Mouse (Mus musculus): Measurements from ENCODE around the gene Asgr1. TPM values are rescaled to one million over a fixed set of nuclear protein-coding genes. Genes with fewer than 3 reads are reported as not detected.
A peak's percentile ranks its signal among the peaks of the same experiment; 100 is the strongest.

Asgr1 gene
- total RNA-seq (2014; rRNA removed; ENCODE audit: low replicate concordance) = not detected in 2 replicates
- not detected in 2 replicates for polyA plus RNA-seq (2015; fragmentation: Nextera tagmentation; extraction: Ambion mirVana)

DNA sequence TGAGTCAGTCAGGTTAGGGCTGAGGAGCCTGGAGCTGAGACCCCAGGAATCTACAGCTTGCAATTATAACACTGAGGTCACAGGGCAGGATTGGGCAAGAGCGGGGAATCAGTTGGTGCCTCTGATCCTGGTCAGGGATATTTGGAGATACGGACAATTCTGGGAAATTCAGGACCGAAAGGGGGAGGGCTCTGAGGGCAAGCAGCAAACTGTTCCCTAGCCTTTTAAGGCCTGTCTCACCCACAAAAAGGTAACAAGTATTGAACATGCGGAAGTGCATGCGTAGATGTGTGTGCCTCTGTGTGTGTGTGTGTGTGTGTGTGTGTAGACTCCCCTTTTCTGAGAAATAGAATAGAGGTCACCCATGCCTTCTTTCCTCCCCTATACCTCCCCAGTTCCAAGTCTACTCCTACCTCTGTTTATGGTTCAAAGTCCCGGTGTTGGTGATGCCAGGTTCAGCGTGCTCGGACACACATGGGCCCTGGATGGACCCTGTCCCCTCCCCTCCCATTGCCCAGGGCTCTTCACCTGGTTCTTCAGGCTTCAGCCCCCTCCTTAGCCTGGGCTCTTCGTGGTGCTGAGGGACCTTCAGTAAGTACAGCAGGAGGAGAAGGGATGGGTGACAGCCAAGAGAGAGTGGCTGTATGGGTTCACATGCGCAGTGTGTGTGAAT, at the start of gene Asgr1:
Gene Asgr1 (plus strand): TSS at position 188 of the 673 bp plus-strand sequence.
- DNase-seq (ENCODE audit: low spot score) (no peak), ATAC-seq (ENCODE audit: insufficient read depth, low read depth) (no peak)
- TF ChIP-seq EP300 (IDR thresholded peaks at IDR 0.05; ENCODE audit: low read depth) (no peak), CTCF (IDR thresholded peaks at IDR 0.05; ENCODE audit: low read depth) (no peak)
- no peaks in the 10 kb centered on the region for H3K36me3 ChIP-seq (replicated peaks; ENCODE audit: control insufficient read depth, insufficient read depth, low read length)
- no peaks in the 10 kb centered on the region for H3K27me3 ChIP-seq (ENCODE audit: control insufficient read depth, insufficient read depth, low read length)
- H3K4me2 ChIP-seq (ENCODE audit: low read depth, low read length) = no peak within 1 kb of the TSS
- 85% methylated on average over 10 of the region's 10 CpGs for WGBS
- no peaks in the 10 kb centered on the region for H3K9me3 ChIP-seq (replicated peaks; ENCODE audit: control insufficient read depth, low read length)
- no peak within 1 kb of the TSS for H3K27ac ChIP-seq (ENCODE audit: low read depth)
- H3K9ac ChIP-seq (replicated peaks; ENCODE audit: low read depth, low read length) = no peak within 1 kb of the TSS
- no peak within 1 kb of the TSS for H3K4me3 ChIP-seq (ENCODE audit: low read depth, low read length)
- H3K4me1 ChIP-seq (ENCODE audit: control insufficient read depth, insufficient read depth) = no peaks in the 10 kb centered on the region

DNA sequence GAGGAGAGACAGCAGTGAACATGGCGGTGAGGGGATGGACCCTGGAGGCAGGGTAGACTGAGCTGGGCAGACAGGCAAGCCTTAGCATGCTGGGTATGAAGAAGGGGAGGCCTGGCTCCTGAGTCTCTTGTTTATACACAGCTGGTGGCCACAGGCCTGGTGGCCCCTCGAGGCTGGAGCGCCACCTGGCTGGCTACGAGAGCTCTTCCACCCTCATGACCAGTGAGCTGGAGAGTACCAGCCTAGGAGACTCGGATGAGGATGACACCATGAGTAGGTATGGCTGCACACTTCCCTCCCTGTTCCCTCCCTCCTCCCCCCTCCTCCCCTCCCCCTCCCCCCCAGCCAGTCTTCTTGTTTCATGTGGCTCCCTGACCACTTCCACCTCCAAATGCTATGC, 48.4 kb upstream of the Asgr1 start:
- H3K4me1 ChIP-seq (ENCODE audit: control insufficient read depth, insufficient read depth) = peaks cover 11% of the 10 kb centered on the region

DNA sequence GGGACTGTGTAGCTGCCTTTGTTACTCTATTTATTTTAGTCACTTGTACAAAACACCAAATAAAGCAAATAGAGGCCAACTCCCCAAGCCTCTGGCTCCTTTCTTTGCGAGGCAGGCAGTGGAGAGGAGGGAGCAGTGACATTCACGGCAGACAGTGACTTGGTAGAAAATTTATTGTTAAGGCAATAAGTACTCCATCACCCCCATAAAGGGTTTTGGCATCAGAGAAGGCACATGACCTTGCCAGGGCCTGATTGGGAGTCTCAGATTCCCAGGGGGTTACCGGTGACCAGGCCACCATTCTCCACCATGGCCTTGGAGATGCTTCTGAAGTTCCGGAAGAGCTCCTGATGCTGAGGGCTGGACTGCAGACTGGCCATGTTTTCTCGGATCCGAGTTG, 43.9 kb upstream of the Asgr1 start:
- no peak for TF ChIP-seq CTCF (IDR thresholded peaks at IDR 0.05; ENCODE audit: low read depth)
- no peak for TF ChIP-seq EP300 (IDR thresholded peaks at IDR 0.05; ENCODE audit: low read depth)
- H3K9ac ChIP-seq (replicated peaks; ENCODE audit: low read depth, low read length) = no peak overlapping the region
- DNase-seq (ENCODE audit: low spot score) = no peak
- H3K36me3 ChIP-seq (replicated peaks; ENCODE audit: control insufficient read depth, insufficient read depth, low read length) = peaks cover 89% of the 10 kb centered on the region
- no peaks in the 10 kb centered on the region for H3K27me3 ChIP-seq (ENCODE audit: control insufficient read depth, insufficient read depth, low read length)
- H3K27ac ChIP-seq (ENCODE audit: low read depth) = no peak overlapping the region
- peaks cover 10% of the 10 kb centered on the region; the same call in 1 of the 2 replicates for H3K4me1 ChIP-seq (ENCODE audit: control insufficient read depth, insufficient read depth)
- 90% methylated on average over 6 of the region's 6 CpGs for WGBS
- no peak for ATAC-seq (ENCODE audit: insufficient read depth, low read depth)
- no peak overlapping the region for H3K4me3 ChIP-seq (ENCODE audit: low read depth, low read length)
- no peaks in the 10 kb centered on the region for H3K9me3 ChIP-seq (replicated peaks; ENCODE audit: control insufficient read depth, low read length)
- H3K4me2 ChIP-seq (ENCODE audit: low read depth, low read length) = no peak overlapping the region

More for the DNA sequence above, 48.4 kb upstream of the Asgr1 start:
- 50% methylated on average over 5 of the region's 5 CpGs for WGBS
- Histone ChIP-seq H3K9ac (replicated peaks; ENCODE audit: low read depth, low read length) (no peak overlapping the region), H3K27me3 (ENCODE audit: control insufficient read depth, insufficient read depth, low read length) (no peaks in the 10 kb centered on the region), H3K9me3 (replicated peaks; ENCODE audit: control insufficient read depth, low read length) (no peaks in the 10 kb centered on the region), H3K4me2 (ENCODE audit: low read depth, low read length) (no peak overlapping the region), H3K4me3 (ENCODE audit: low read depth, low read length) (no peak overlapping the region), H3K36me3 (replicated peaks; ENCODE audit: control insufficient read depth, insufficient read depth, low read length) (peaks cover 60% of the 10 kb centered on the region), H3K27ac (ENCODE audit: low read depth) (no peak overlapping the region)
- no peak for ATAC-seq (ENCODE audit: insufficient read depth, low read depth)
- TF ChIP-seq EP300 (IDR thresholded peaks at IDR 0.05; ENCODE audit: low read depth) (no peak), CTCF (IDR thresholded peaks at IDR 0.05; ENCODE audit: low read depth) (peak; percentile 48)
- DNase-seq (ENCODE audit: low spot score) = no peak

DNA sequence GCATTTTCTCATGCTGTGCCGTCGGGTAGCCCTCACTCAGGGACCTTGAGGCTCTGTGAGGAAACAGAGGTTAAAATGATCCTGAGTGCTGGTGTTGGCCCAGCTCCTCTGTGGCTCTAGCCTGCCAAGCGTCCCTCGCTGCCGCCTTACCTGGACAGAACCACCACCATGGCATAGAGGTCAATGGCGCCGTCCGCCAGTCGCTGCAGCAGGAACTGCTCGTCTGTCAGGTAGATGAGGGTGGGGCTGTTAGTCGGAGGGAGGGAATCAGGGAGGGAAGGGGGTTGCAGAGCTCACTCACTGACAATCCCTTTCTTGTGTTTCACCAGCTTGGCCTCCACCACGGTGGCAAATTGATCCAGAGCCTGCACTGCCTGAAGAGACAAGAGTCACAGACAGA, 43.3 kb upstream of the Asgr1 start:
- 76% methylated on average over 12 of the region's 12 CpGs for WGBS
- Histone ChIP-seq H3K27ac (ENCODE audit: low read depth) (no peak overlapping the region), H3K27me3 (ENCODE audit: control insufficient read depth, insufficient read depth, low read length) (no peaks in the 10 kb centered on the region), H3K9me3 (replicated peaks; ENCODE audit: control insufficient read depth, low read length) (no peaks in the 10 kb centered on the region), H3K4me3 (ENCODE audit: low read depth, low read length) (no peak overlapping the region), H3K9ac (replicated peaks; ENCODE audit: low read depth, low read length) (no peak overlapping the region), H3K4me2 (ENCODE audit: low read depth, low read length) (no peak overlapping the region), H3K4me1 (ENCODE audit: control insufficient read depth, insufficient read depth) (peaks cover 10% of the 10 kb centered on the region; the same call in 1 of the 2 replicates), H3K36me3 (replicated peaks; ENCODE audit: control insufficient read depth, insufficient read depth, low read length) (peaks cover 84% of the 10 kb centered on the region)
- ATAC-seq (ENCODE audit: insufficient read depth, low read depth) = no peak
- TF ChIP-seq EP300 (IDR thresholded peaks at IDR 0.05; ENCODE audit: low read depth) = no peak
- TF ChIP-seq CTCF (IDR thresholded peaks at IDR 0.05; ENCODE audit: low read depth) = no peak
- no peak for DNase-seq (ENCODE audit: low spot score)

DNA sequence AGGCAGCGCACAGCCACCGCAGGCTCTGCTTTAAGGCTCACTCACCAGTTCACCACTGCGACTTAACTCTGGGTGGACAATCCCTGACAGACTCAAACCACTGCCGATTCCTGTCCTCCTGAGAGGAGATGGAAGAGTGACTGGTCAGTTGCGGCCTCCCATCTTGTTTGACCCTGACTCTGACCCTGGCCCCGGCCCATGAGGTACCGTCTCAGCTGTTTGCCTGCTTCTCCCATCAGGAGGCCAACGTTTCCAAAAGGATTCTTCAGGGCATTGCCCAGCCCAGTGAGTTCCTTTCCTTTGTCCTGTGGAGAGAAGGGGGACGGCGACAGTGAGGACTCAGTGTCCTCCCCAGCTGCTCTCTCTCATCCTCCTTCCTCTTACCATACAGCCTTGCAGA, 42.9 kb upstream of the Asgr1 start:
- ATAC-seq (ENCODE audit: insufficient read depth, low read depth) (no peak), DNase-seq (ENCODE audit: low spot score) (no peak)
- H3K4me2 ChIP-seq (ENCODE audit: low read depth, low read length) = no peak overlapping the region
- H3K9ac ChIP-seq (replicated peaks; ENCODE audit: low read depth, low read length) = no peak overlapping the region
- 85% methylated on average over 10 of the region's 10 CpGs for WGBS
- no peak overlapping the region for H3K27ac ChIP-seq (ENCODE audit: low read depth)
- H3K4me1 ChIP-seq (ENCODE audit: control insufficient read depth, insufficient read depth) = peaks cover 10% of the 10 kb centered on the region; the same call in 1 of the 2 replicates
- no peak overlapping the region for H3K4me3 ChIP-seq (ENCODE audit: low read depth, low read length)
- no peaks in the 10 kb centered on the region for H3K27me3 ChIP-seq (ENCODE audit: control insufficient read depth, insufficient read depth, low read length)
- H3K36me3 ChIP-seq (replicated peaks; ENCODE audit: control insufficient read depth, insufficient read depth, low read length) = peaks cover 82% of the 10 kb centered on the region
- TF ChIP-seq CTCF (IDR thresholded peaks at IDR 0.05; ENCODE audit: low read depth) (no peak), EP300 (IDR thresholded peaks at IDR 0.05; ENCODE audit: low read depth) (no peak)
- H3K9me3 ChIP-seq (replicated peaks; ENCODE audit: control insufficient read depth, low read length) = no peaks in the 10 kb centered on the region

DNA sequence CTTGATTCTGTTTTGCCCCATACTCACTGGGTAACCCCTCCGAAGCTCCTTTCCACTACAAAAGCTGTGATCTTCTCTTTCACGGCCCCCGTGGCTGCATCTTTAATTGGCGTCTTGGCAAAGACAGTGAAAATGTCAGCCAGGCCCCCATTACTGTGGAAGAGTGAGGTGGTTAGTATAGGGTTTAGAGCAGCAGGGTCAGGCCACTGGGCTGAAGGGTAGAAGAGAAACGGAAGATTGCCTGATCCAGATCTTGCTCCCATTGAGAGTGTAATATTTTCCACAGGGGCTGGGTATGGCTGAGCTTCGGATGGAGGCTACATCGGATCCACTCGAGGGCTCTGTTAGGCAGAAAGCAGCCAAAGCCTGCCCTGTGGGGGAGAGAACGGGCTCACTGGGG, 41.0 kb upstream of the Asgr1 start:
- Histone ChIP-seq H3K27ac (ENCODE audit: low read depth) (no peak overlapping the region), H3K4me2 (ENCODE audit: low read depth, low read length) (no peak overlapping the region), H3K9me3 (replicated peaks; ENCODE audit: control insufficient read depth, low read length) (no peaks in the 10 kb centered on the region), H3K4me1 (ENCODE audit: control insufficient read depth, insufficient read depth) (peaks cover 15% of the 10 kb centered on the region), H3K9ac (replicated peaks; ENCODE audit: low read depth, low read length) (no peak overlapping the region), H3K4me3 (ENCODE audit: low read depth, low read length) (no peak overlapping the region), H3K36me3 (replicated peaks; ENCODE audit: control insufficient read depth, insufficient read depth, low read length) (peaks cover 62% of the 10 kb centered on the region), H3K27me3 (ENCODE audit: control insufficient read depth, insufficient read depth, low read length) (no peaks in the 10 kb centered on the region)
- DNase-seq (ENCODE audit: low spot score) (no peak), ATAC-seq (ENCODE audit: insufficient read depth, low read depth) (no peak)
- TF ChIP-seq CTCF (IDR thresholded peaks at IDR 0.05; ENCODE audit: low read depth) = no peak
- TF ChIP-seq EP300 (IDR thresholded peaks at IDR 0.05; ENCODE audit: low read depth) = no peak
- 83% methylated on average over 9 of the region's 9 CpGs for WGBS
